Mouse (Mus musculus): ENCODE results near the gene Pgp.

Gene Pgp

DNA sequence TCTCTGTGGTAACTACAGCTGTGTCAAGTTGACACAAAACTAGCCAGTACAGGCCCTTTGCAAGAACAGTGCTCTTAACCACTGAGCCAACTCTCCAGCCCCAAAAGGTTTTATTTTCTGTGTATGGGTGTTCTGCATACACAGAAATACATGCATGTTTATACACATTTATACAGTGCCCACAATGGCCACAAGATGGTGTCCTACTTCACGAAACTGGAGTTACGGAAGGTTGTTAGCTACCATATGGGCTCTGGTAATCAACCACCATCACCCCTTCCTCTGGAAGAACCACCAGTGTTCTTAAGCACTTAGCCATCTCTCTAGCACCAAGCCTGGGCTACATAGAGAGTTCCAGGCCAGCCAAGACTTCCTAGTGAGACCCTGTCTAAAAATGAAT is 8.6 kb upstream of the Pgp start:
- peak; percentile 59 for DNase-seq

DNA sequence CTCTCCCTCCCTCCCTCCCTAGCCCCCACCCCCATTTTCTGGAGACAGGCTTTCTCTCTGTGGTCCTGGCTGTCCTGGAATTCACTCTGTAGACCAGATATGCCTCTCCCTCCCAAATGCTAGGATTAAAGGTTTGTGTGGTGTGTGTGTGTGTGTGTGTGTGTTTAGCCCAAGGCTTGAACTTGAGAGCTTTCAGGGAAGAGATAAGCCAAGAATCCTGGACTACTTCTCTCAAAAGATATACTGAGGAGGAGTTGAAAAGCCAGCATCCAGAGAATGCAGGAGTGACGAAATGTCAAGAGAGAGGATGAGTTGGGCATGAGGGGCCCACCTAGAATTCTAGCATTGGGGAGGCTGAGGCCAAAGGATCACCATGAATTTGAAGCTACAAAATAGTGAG is 7.3 kb upstream of the Pgp start:
- DNase-seq, result no peak

GRCm38 (mm10) chr17:24463374-24464133 is 6.6 kb upstream of the Pgp start:
- no peak for DNase-seq

DNA sequence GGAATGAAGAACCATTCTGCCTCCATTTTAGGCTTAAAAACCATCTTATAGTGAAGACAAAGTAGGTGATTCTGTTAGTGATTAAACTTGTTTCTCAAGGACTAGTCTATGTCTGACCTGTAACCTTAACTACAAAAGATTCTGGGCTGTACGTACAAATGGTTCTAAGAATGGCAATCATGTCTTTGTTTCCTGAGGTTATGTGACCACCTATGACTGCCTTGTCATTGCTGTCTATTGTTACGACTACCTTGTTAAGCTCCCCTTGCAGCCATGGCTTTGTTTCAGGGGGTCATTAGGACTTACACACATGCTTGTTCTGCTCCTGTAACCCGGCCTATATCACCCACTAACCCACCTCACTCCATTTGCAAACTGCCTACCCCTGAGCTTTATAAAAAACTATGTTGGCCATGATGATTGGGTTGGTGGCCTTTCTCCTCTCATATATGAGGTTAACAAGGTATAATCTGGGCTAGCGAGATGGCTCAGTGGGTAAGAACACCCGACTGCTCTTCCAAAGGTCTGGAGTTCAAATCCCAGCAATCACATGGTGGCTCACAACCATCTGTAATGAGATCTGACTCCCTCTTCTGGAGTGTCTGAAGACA is 1.5 kb upstream of the Pgp start:
- no peak for DNase-seq

DNA sequence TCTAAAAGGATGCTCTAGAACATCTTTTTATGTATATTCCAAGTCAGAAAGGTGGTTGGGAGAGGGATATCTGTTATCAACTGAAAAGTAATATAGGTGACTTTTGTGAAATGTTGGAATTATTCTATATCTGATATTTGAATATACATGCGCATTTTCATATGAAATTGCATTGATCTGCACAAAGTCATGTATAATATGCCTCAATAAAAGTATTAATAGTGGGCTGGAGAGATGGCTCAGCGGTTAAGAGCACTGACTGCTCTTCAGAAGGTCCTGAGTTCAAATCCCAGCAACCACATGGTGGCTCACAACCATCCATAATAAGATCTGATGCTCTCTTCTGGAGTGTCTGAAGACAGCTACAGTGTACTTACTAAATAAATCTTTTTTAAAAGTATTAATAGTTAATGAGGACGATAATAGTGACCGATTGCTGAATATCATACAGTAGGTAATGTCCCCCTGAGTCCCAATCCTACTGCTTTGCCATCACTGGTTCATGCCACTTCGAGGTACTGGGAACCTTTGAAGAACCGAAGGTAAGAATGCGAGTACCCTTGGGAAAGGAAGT is 769 bp upstream of the Pgp start:
- no peak for DNase-seq

- peak; percentile 60 for DNase-seq
These were observed 722 bp downstream of the Pgp start for GRCm38 (mm10) chr17:24470701-24471527.

GRCm38 (mm10) chr17:24472512-24472911 is 2.3 kb downstream of the Pgp start:
- DNase-seq, result no peak

- DNase-seq, result no peak
These were observed 3.6 kb downstream of the Pgp start, which contains the start of gene Bricd5 for GRCm38 (mm10) chr17:24473612-24474275. Bricd5 (plus strand) TSS chr17:24473884.

- no peak for DNase-seq
These were observed 4.4 kb downstream of the Pgp start for GRCm38 (mm10) chr17:24474557-24474956.

DNA sequence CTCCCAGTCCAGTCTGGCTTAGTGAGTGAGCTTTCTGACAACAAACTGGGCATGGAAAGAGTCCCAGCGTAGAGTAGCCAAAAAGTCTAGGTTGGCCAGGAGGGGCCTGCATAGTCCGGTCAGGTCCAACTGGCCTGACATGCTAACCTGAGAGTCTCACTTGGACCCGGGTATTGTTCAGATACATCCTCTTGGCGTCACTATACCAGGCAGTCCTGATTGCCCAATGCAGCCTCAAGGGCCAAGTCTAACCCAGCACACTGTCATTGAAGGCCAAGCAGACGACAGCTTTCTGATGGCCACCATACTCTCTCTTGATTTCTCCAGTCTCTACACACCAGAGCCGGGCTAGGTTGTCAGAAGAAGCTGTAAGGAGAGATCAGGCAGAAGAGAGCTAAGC is 5.4 kb downstream of the Pgp start:
- DNase-seq, result no peak

- DNase-seq, result no peak
These were observed 6.0 kb downstream of the Pgp start for GRCm38 (mm10) chr17:24476022-24476776.

DNA sequence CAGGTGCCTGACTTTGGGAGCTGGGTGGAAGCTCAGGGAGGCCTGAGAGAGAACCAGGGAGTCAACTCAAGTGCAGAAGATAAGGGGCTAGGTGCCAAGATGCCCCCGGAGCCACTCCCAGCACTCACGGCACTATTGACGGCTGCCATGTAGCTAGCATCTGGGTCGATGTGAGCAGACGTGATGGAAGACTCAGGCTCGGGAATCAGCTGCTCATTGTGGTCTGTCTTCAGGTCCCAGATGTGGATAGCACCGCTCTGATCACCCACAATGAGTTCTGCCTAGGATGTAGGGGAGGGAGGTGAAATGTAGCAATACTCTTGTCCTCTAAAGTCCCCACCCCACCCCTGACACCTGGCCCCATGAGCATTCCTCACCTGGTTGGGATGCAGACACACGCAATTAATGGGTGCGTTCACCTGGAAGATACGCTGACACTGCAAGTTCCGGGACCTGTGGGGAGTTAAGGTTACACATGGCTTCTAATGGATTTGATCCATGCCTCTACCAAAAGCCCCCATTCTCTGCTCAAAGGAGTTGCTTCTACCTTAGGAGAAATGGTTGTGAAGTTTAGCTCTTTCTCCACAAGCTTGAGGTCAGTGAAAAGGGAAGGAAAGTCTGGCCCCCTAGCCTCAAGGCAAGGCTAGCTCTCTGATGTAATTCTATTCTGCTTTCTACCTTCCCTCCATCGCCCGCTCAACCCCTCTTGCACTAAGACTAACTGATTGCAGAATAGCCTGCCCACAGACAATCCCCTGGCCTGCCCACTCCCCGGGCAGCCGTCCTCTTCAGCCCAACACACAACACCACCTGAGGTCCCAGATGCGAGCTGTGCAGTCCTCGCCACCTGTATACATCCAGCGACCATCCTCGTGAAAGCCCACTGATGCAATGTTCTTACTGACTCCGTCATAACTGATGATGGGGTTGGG is 7.1 kb downstream of the Pgp start:
- DNase-seq, result no peak

GRCm38 (mm10) chr17:24477985-24478600 is 7.9 kb downstream of the Pgp start:
- DNase-seq, result no peak

- peak; percentile 98 for DNase-seq
These were observed 8.6 kb downstream of the Pgp start, which contains the start of gene Mlst8 for GRCm38 (mm10) chr17:24478663-24479380. Mlst8 (minus strand) TSS chr17:24479078.

DNA sequence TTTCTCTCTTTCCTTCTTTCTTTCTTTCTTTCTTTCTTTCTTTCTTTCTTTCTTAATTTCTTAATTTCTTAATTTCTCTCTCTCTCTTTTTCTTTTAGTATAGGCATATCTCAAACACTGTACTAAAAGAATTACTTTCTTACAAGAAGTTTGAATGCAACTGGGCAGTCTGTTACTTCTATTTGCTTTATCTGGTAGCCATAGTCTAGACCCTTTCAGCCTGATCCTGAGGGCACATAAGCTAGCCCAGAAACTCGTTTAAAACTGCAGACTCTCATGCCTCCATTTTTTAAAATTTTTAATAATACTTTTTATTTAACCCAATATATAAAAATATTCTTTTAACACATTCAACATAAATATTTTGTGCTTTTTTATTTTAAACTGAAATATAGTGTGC is 9.2 kb downstream of the Pgp start:
- DNase-seq, result no peak

DNA sequence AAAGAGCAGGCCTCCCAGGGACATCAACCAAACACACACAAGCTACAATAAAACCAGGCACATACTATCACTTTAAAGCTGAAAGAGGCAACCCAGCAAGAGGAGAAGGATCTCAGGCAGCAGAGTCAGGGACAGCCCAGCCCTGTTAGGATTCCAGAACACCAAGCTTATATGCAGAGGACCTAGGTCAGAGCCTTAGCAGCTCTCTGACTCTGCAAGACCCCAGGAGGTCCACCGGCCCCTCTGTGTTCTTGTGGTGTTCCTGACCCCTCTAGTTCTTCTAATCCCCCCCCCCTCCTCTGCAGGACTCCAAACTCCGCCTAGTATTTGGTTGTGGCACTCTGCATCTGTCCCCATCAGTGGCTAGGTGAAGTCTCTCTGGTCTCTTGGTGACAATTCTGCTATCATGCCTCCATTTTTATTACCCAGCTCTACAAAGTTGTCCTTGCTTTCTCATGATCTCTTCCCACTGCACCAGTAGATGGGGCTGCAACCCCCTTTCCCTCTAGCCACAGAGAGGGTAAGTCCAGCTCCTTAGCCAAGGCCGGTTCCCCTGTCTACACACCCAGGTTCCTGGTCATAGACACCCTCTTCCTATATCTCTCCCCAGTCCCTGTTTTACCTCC is 10.1 kb downstream of the Pgp start:
- no peak for DNase-seq

DNA sequence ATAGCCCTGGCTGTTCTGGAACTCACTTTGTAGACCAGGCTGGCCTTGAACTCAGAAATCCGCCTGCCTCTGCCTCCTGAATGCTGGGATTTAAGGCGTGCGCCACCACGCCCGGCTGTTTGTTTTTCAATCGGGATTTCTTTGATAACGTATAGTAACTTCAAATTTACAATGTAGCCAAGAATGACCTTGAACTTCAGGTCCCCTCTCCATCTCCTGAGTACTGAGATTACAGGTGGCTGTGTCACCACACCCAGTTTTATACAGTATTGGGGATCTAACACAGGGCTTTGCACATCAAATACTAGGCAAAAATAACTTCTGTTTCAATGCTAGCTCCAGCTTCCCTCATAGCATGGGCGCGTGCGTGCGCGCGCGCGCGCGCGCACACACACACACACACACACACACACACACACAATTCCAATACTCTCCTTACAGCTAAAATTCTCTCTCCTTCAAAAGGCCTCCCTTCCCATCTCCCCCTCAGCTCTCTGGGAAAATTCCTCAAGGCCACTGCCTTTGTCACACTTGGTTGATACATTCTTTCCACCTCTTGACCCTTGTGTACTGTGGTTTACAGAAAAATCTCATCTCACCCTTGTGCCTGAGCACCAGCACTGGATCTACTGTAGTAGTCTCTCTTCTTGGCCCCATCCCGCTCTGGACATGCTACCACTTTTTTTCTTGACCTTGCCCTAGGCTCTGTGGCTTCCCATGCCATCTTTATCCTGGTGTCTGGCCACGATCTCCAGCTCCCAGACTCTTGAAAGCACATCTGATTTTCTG is 11.0 kb downstream of the Pgp start:
- DNase-seq, result no peak

DNA sequence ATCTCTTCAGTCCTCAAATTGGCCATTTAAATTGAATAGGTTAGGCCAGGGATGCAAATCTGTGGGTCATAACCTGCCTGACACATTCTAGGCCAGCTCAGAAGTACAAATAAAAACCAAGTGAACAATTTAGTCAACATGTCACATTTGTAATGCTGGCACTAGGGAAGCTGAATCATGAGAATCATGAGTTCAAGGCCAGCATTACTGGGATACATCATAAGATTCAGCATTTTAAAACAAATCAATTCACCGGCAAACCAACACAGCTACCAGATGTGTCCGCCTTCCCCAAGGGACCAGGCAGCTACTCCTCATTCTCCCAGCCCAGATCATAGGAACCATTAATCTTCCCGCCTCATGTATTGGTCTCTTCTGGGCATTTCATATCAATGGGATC is 13.3 kb downstream of the Pgp start:
- no peak for DNase-seq

Measured in embryo, embryonic 11 days (tissue).